Mouse (Mus musculus) left cerebral cortex, adult 11 months (tissue): ENCODE data around the gene Orai2.
"Not testable (repeated sequence)": the region's sequence is repeated elsewhere in the genome, so short reads cannot be mapped to it uniquely, and the experiment has no call there.

ENCODE experiments used
- DNase-seq: peaks from one replicate; pipeline ENCODE4 v3.0.0; 2022; ENCODE audit warnings: low spot score

Orai2 gene

DNA sequence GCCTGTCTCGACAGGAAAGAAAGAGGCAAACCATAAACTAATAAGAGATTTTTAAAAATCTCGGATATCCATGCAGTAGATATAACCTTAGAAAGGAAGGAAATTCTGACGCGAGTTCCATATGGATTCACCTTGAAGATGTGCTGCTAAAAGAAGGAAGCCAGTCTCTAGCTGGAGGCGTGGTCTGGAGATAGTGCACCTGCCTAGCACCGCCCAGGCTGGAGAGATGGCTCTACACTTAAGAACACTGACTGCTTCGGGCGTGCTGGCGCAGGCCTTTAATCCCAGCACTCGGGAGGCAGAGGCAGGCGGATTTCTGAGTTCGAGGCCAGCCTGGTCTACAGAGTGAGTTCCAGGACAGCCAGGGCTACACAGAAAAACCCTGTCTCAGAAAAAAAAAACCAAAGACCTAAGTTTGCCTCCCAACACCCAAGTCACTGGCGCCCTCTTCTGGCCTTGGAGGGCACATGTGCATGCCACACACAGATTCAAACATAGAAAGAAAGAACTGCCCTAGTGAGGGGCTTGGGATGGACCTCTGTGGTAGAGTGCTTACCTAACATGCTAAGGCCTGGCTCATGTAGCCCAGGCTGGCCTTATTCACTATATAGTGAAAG is 32.7 kb downstream of the Orai2 start:
- no peak for DNase-seq

DNA sequence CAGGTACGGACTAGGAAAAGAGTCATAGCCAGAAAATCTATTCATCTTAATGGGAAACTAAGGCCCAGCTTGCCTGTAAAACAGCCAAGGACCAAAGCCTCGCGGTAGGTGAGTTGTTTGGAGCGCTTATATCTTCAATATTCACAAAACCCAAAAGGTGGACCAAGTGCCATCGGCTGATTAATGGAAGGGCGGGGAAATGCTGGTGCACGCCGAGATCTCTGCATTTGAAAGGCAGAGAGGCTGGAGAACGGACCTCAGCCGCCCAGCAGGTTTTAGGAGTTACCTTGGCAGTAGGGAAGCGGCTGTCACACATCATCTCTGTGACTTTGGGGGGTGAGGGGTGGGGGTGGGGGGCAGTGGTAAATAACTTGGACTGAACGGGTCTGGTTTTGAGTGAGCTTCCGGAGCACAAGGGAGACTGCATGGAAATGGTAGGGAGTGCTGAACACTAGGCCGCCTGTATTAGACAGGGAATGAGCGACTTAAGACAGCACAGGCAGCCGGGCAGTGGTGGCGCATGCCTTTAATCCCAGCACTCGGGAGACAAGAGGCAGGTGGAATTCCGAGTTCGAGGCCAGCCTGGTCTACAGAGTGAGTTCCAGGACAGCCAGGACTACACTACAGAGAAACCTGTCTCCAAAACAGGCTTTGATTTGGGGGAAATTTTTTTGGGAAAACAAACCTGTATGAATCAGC is 34.1 kb downstream of the Orai2 start:
- DNase-seq: no peak

DNA sequence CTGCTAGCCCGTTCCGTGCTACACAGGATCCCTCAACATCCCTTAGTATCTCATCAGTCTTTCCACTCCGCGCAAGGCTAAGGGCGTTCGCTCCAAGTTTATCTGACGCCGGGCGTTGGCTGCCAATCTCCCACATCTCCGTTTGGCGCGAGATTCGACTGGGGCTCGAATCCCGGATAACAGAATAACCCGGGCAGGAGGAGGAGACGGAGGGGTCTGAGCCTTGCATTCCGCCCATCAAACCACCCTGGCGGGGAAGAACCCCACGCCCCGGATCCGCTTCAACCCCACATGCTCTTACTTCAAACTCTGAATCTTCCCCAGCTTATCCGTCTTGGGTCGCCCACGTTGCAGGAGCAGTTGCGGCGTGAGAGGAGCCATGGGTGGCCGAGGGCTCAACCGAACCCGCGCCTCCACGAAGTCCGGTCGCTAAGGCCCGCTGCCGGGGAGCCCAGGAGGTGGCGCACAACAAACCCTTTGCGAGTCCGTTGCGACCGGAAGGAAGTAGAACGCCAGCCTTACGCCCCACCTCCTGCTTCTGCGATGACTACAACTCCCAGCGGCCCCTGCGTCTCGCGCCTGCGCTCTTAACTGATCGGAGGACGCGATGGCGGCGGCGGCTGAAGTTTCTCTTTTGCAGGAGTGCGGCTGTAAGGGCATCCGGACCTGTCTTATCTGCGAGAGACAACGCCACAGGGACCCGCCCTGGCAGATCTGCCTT is 34.8 kb downstream of the Orai2 start, which contains the start of the genes Lrwd1 and Alkbh4:
Gene Lrwd1 (minus strand): TSS at position 504 of the 721 bp plus-strand sequence.
Gene Alkbh4 (plus strand): TSS at position 576 of the 721 bp plus-strand sequence.
- DNase-seq: peak; percentile 92

- DNase-seq: no peak
These were observed 48.3 kb downstream of the Orai2 start for GRCm38 (mm10) chr5:136122165-136122564.

DNA sequence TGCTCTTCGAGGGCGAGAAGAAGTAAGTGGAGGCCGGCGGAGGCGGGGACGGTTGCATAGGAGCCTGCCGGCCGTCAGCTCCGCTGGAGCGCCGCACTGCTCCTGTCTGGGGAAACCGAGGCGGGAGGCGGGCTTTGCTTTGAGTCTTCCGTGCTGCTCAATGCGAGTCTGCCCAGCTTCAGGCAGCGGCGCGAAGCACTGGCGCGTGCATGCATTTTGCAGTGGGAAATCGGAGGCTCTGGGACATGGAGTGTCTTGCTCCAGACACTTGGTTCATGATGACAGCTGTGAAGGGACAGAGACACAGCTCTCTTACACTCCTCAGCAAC is 53.8 kb downstream of the Orai2 start:
- DNase-seq: no peak

DNA sequence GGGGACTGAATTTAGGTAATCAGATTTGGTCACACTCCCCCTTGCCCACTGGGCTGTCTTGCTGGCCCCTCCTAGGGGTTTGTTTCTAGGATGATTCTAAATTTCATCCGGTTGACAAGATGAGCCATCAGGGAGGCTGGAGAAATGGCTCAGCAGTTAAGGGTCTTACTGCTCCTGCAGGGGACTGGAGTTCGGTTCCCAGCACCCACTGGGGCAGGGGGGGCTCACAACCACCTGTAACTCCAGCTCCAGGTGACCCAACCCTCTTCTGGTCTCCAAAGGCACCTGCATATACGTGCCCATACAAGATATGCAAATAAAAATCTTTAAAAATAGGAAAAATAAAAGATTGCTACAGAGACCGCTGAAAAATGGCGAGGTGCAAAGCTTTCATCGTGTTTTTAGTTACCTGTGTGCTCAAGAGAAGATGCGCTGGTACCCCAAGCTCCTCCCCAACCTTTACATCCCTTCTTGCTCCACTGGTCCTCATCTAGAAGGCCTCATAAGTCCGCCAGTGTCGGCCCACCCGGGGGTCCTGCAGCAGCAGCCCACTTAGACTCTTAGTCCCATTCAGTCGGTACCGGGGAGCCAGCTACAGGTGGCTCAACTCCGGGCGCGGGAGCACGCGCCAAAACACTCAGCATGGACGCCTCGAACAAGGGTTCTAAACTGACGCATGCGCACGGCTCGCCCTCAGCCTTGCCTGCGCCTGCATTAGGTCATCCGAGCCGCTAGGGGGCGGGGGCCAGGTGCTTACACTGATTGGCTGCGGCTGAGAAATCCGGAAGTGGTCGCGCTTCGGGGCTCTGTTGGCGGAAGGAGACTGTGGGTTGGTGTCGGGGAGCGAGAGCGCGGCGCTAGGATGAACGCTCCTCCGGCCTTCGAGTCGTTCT is 54.4 kb downstream of the Orai2 start, which contains the start of gene Polr2j:
Gene Polr2j (plus strand): TSS at position 741 of the 893 bp plus-strand sequence.
- peak; percentile 93 for DNase-seq

DNA sequence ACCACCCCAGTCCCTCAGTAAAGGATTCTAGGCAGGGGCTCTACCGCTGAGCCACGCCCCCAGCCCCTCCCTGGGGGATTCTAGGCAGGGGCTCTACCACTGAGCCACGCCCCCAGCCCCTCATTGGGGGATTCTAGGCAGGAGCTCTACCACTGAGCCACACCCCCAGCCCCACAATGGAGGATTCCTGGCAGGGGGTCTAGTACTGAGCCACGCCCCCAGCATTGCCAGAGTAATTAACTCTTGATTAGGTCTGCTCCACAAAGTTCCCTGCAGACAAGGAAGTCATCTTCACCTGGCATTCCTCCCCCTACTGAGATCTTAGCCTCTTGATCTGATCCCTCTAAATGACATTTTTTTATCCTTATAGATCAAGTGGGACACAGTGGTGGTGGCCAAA is 57.0 kb downstream of the Orai2 start:
- DNase-seq: not testable (repeated sequence)

- DNase-seq: no peak
These were observed 61.5 kb downstream of the Orai2 start for GRCm38 (mm10) chr5:136109042-136109441.

- no peak for DNase-seq
These were observed 62.0 kb downstream of the Orai2 start for GRCm38 (mm10) chr5:136108486-136108885.

DNA sequence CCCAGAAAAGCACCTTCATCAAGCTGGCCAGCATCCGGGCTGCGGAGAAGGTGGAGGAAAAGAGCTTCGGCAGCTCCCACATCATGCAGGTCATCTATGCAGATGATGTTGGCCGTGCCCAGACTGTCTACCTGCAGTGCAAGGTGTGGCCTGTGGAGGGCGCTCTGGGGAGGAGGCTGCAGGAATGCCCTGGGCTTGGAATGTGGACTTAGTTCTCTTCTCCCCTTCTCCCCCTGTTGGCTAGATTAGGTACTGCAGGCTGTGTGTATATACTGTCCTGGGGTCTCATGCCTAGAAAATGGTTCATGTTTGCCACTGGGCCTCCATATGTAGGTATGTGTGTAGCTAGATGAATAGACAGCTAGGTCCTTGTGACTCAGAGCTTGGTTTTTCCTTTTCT is 66.0 kb downstream of the Orai2 start:
- DNase-seq: no peak

DNA sequence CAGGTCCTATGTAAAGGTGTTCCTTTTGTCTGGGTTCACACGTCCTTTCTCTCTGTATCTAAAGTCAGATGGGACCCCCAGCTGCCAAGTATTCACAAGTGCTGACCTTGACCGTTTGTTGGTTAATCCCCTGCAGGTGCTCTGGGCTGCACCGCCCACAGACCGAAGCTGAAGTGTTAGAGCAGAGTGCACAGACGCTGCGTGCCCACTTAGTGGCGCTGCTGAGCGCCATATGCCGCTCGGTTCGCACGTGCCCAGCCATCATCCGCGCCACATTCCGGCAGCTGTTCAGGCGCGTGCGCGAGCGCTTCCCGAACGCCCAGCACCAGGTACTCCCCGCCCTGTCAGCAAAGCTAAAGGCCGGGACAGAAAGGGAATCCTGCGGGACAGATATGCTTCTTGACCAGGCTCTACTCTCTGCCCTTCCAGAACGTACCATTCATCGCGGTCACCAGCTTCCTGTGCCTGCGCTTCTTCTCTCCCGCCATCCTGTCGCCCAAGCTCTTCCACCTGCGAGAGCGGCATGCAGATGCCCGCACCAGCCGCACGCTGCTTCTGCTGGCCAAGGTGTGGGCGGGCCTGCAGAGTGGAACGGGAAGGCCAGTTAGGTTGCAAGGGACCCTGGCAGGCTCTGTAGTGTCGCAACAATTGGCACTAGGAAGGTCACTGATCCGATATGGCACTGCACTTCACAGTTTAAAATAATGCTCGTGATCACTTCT is 68.3 kb downstream of the Orai2 start:
- peak; percentile 53 for DNase-seq

GRCm38 (mm10) chr5:136098536-136098935 is 72.0 kb downstream of the Orai2 start:
- DNase-seq: no peak
